Mouse (Mus musculus): ENCODE data around the gene Itsn1.

DNA sequence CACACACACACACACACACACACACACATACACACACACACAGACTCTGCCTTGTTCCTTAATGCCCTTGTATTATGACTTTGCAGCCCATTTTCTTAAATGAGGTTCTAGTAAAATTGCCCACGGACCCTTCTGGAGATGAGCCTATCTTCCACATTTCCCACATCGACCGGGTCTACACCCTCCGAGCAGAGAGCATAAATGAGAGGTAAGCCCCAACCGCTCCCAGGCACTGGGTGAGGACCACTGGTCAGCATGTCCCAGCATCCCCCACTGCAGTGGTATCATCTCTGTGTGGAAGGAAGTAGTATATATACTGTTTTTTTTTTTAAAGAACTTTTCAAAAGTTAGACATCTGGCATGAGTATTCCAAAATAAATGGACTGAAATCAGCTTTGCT lies 177.6 kb downstream of the Itsn1 start:
- TF ChIP-seq EP300 (IDR thresholded peaks at IDR 0.05; ENCODE audit: low read depth) (no peak), CTCF (IDR thresholded peaks at IDR 0.05; ENCODE audit: low read depth) (no peak)

All from heart, postnatal 0 days (tissue).